Mouse (Mus musculus): ENCODE measurements around the gene Ppp4r4. TPM values are rescaled to one million over a fixed set of nuclear protein-coding genes. Genes with fewer than 3 reads are reported as not detected.
"Not testable (repeated sequence)": the region's sequence is repeated elsewhere in the genome, so short reads cannot be mapped to it uniquely, and the experiment has no call there.

Ppp4r4 gene
- total RNA-seq (2017): 0.12 TPM in 1 of 2 replicates, not detected in the other

- ATAC-seq (ENCODE audit: extremely low read depth, insufficient number of reproducible peaks, low FRiP score, poor library complexity, severe bottlenecking): peak; percentile 69
Measured at GRCm38 (mm10) chr12:103532020-103532648, at the start of gene Ppp4r4. TSS of gene Ppp4r4 (plus strand) at chr12:103532283.

GRCm38 (mm10) chr12:103482781-103483180, 49.3 kb upstream of the Ppp4r4 start:
- no peak for ATAC-seq (ENCODE audit: extremely low read depth, insufficient number of reproducible peaks, low FRiP score, poor library complexity, severe bottlenecking)

- not testable (repeated sequence) for ATAC-seq (ENCODE audit: extremely low read depth, insufficient number of reproducible peaks, low FRiP score, poor library complexity, severe bottlenecking)
Measured at GRCm38 (mm10) chr12:103484200-103484972, 47.7 kb upstream of the Ppp4r4 start.

GRCm38 (mm10) chr12:103486726-103487125, 45.4 kb upstream of the Ppp4r4 start:
- ATAC-seq (ENCODE audit: extremely low read depth, insufficient number of reproducible peaks, low FRiP score, poor library complexity, severe bottlenecking): no peak

- no peak for ATAC-seq (ENCODE audit: extremely low read depth, insufficient number of reproducible peaks, low FRiP score, poor library complexity, severe bottlenecking)
Measured at GRCm38 (mm10) chr12:103487276-103487675, 44.8 kb upstream of the Ppp4r4 start.

GRCm38 (mm10) chr12:103487750-103488149, 44.3 kb upstream of the Ppp4r4 start:
- no peak for ATAC-seq (ENCODE audit: extremely low read depth, insufficient number of reproducible peaks, low FRiP score, poor library complexity, severe bottlenecking)

- ATAC-seq (ENCODE audit: extremely low read depth, insufficient number of reproducible peaks, low FRiP score, poor library complexity, severe bottlenecking): no peak
Measured at GRCm38 (mm10) chr12:103491091-103491730, 40.9 kb upstream of the Ppp4r4 start.

GRCm38 (mm10) chr12:103492767-103493166, 39.3 kb upstream of the Ppp4r4 start:
- ATAC-seq (ENCODE audit: extremely low read depth, insufficient number of reproducible peaks, low FRiP score, poor library complexity, severe bottlenecking): peak; percentile 81

- peak; percentile 54 for ATAC-seq (ENCODE audit: extremely low read depth, insufficient number of reproducible peaks, low FRiP score, poor library complexity, severe bottlenecking)
Measured at GRCm38 (mm10) chr12:103494486-103494885, 37.6 kb upstream of the Ppp4r4 start.

GRCm38 (mm10) chr12:103498768-103499167, 33.3 kb upstream of the Ppp4r4 start:
- no peak for ATAC-seq (ENCODE audit: extremely low read depth, insufficient number of reproducible peaks, low FRiP score, poor library complexity, severe bottlenecking)

- ATAC-seq (ENCODE audit: extremely low read depth, insufficient number of reproducible peaks, low FRiP score, poor library complexity, severe bottlenecking): no peak
Measured at GRCm38 (mm10) chr12:103499261-103499660, 32.8 kb upstream of the Ppp4r4 start.

GRCm38 (mm10) chr12:103503300-103503699, 28.8 kb upstream of the Ppp4r4 start:
- no peak for ATAC-seq (ENCODE audit: extremely low read depth, insufficient number of reproducible peaks, low FRiP score, poor library complexity, severe bottlenecking)

GRCm38 (mm10) chr12:103504402-103504801, 27.7 kb upstream of the Ppp4r4 start:
- no peak for ATAC-seq (ENCODE audit: extremely low read depth, insufficient number of reproducible peaks, low FRiP score, poor library complexity, severe bottlenecking)

- ATAC-seq (ENCODE audit: extremely low read depth, insufficient number of reproducible peaks, low FRiP score, poor library complexity, severe bottlenecking): no peak
Measured at GRCm38 (mm10) chr12:103508346-103508745, 23.7 kb upstream of the Ppp4r4 start.

- ATAC-seq (ENCODE audit: extremely low read depth, insufficient number of reproducible peaks, low FRiP score, poor library complexity, severe bottlenecking): no peak
Measured at GRCm38 (mm10) chr12:103509893-103510292, 22.2 kb upstream of the Ppp4r4 start.

GRCm38 (mm10) chr12:103511586-103511985, 20.5 kb upstream of the Ppp4r4 start:
- no peak for ATAC-seq (ENCODE audit: extremely low read depth, insufficient number of reproducible peaks, low FRiP score, poor library complexity, severe bottlenecking)

GRCm38 (mm10) chr12:103513039-103513438, 19.0 kb upstream of the Ppp4r4 start:
- no peak for ATAC-seq (ENCODE audit: extremely low read depth, insufficient number of reproducible peaks, low FRiP score, poor library complexity, severe bottlenecking)

GRCm38 (mm10) chr12:103513451-103513871, 18.6 kb upstream of the Ppp4r4 start:
- no peak for ATAC-seq (ENCODE audit: extremely low read depth, insufficient number of reproducible peaks, low FRiP score, poor library complexity, severe bottlenecking)

GRCm38 (mm10) chr12:103514354-103514753, 17.7 kb upstream of the Ppp4r4 start:
- no peak for ATAC-seq (ENCODE audit: extremely low read depth, insufficient number of reproducible peaks, low FRiP score, poor library complexity, severe bottlenecking)

- no peak for ATAC-seq (ENCODE audit: extremely low read depth, insufficient number of reproducible peaks, low FRiP score, poor library complexity, severe bottlenecking)
Measured at GRCm38 (mm10) chr12:103515638-103516037, 16.4 kb upstream of the Ppp4r4 start.
